In the genomic region with DNA sequence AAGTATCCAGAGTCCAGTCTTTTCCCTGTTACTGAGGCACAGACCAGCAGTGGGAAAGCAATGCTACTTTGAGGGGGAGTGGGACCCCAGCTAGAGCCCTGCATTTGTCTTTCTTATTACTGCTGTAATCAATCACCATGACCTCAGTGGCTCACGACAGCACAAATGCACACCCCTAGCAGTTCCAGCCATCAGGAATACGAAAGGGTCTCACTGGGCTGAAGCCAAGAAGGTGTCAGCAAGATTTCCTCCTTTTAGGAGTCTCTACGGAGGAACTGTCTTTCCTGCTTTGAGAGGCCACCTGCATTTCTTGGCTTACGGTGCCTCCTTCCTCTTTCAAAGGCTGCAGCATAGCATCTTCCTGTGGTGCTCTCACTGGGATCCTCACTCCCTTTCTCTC, we compare ENCODE assay signal across 24 mouse cellular contexts.
A peak's percentile ranks its signal among the peaks of the same experiment; 100 is the strongest.
DNase-seq lines count a peak whose midpoint lies in the region; ATAC-seq and TF ChIP-seq lines count a peak whose summit lies in the region.
"Had no signal": no experiment of that assay in that cellular context is flagged by ENCODE, and none has a peak within 500 bp of the region (broad histone marks: within the 10 kb centered on the region; RNA-seq: fewer than 3 reads in every experiment).

No protein-coding gene starts in this region.

- H3K4me2 ChIP-seq in hindbrain, embryonic 13.5 days: no peak overlapping the region
- H3K4me2 ChIP-seq in lung, embryonic 16.5 days (ENCODE audit: low read depth, low read length): no peak overlapping the region
- no peak overlapping the region for H3K4me2 ChIP-seq in lung, postnatal 0 days (replicated peaks; ENCODE audit: low read depth, low read length)
- H3K4me2 ChIP-seq: forebrain, embryonic 15.5 days; heart, embryonic 15.5 days; limb, embryonic 15.5 days had no signal

- WGBS in hindbrain, embryonic 13.5 days: 27% methylated on average over 4 of the region's 4 CpGs
- WGBS in hindbrain, embryonic 10.5 days: 68% methylated on average over 4 of the region's 4 CpGs
- 39% methylated on average over 4 of the region's 4 CpGs for WGBS in lung, embryonic 16.5 days
- WGBS in lung, postnatal 0 days: 39% methylated on average over 4 of the region's 4 CpGs

- no peak overlapping the region for H3K9ac ChIP-seq in hindbrain, embryonic 13.5 days
- H3K9ac ChIP-seq in lung, embryonic 16.5 days (ENCODE audit: low read length): no peak overlapping the region
- no peak overlapping the region for H3K9ac ChIP-seq in lung, postnatal 0 days (replicated peaks; ENCODE audit: low read depth)
- H3K9ac ChIP-seq: forebrain, embryonic 15.5 days; heart, embryonic 15.5 days; limb, embryonic 15.5 days had no signal

- no peaks in the 10 kb centered on the region for H3K36me3 ChIP-seq in hindbrain, embryonic 13.5 days
- no peaks in the 10 kb centered on the region for H3K36me3 ChIP-seq in hindbrain, embryonic 10.5 days
- no peaks in the 10 kb centered on the region for H3K36me3 ChIP-seq in lung, embryonic 16.5 days (ENCODE audit: control insufficient read depth, insufficient read depth, low read length)
- no peaks in the 10 kb centered on the region for H3K36me3 ChIP-seq in lung, postnatal 0 days (ENCODE audit: insufficient read depth, low read length)
- H3K36me3 ChIP-seq: forebrain, embryonic 15.5 days; heart, embryonic 15.5 days; limb, embryonic 15.5 days had no signal

- 0 out of 2 replicates have a peak, but pooled peaks cover 6% of the 10 kb centered on the region for H3K4me1 ChIP-seq in hindbrain, embryonic 13.5 days (replicated peaks)
- H3K4me1 ChIP-seq in hindbrain, embryonic 10.5 days (replicated peaks): peaks cover 2% of the 10 kb centered on the region; the same call in 1 of the 2 replicates
- peaks cover 2% of the 10 kb centered on the region; the same call in 1 of the 2 replicates for H3K4me1 ChIP-seq in lung, embryonic 16.5 days (replicated peaks; ENCODE audit: control insufficient read depth, insufficient read depth, low read length)
- no peaks in the 10 kb centered on the region for H3K4me1 ChIP-seq in lung, postnatal 0 days (ENCODE audit: insufficient read depth, low read depth, low read length)
- H3K4me1 ChIP-seq: heart, embryonic 15.5 days; megakaryocyte, embryonic 14.5 days had no signal

- no peak for TF ChIP-seq EP300 in lung, postnatal 0 days (IDR thresholded peaks at IDR 0.05)

- H3K27ac ChIP-seq in hindbrain, embryonic 13.5 days: no peak overlapping the region
- H3K27ac ChIP-seq in hindbrain, embryonic 10.5 days: no peak overlapping the region
- no peak overlapping the region for H3K27ac ChIP-seq in lung, embryonic 16.5 days (ENCODE audit: low read length)
- H3K27ac ChIP-seq in lung, postnatal 0 days (ENCODE audit: low read length): no peak overlapping the region
- H3K27ac ChIP-seq: forebrain, embryonic 15.5 days; heart, embryonic 15.5 days; hindbrain, postnatal 0 days; limb, embryonic 15.5 days had no signal

- no peak overlapping the region for H3K4me3 ChIP-seq in hindbrain, embryonic 13.5 days
- H3K4me3 ChIP-seq in hindbrain, embryonic 10.5 days: no peak overlapping the region
- H3K4me3 ChIP-seq in lung, embryonic 16.5 days (ENCODE audit: low read length): no peak overlapping the region
- no peak overlapping the region for H3K4me3 ChIP-seq in lung, postnatal 0 days (ENCODE audit: low read depth, low read length)
- H3K4me3 ChIP-seq: forebrain, embryonic 15.5 days; heart, embryonic 15.5 days; limb, embryonic 15.5 days; megakaryocyte, embryonic 14.5 days had no signal

- DNase-seq in hindbrain, embryonic 10.5 days (ENCODE audit: low spot score): no peak
- peak; percentile 45 for DNase-seq in kidney, postnatal 10 days
- no peak for DNase-seq in kidney, adult 11 months
- no peak for DNase-seq in lung, postnatal 0 days (ENCODE audit: low spot score)
- peak; percentile 23 for DNase-seq in mesoderm, embryonic 11.5 days (ENCODE audit: low read depth, low spot score)
- DNase-seq: adrenal gland, postnatal 25 days; cerebellum, adult 8-10 months; cerebellum, postnatal 36 days; embryo, embryonic 11 days; heart, postnatal 36 days; layer of hippocampus, postnatal 36 days; lung, postnatal 14 days; midbrain, embryonic 14.5 days; thymus, adult 2 months; thymus, postnatal 4 days had no signal

- H3K27me3 ChIP-seq in hindbrain, embryonic 13.5 days: no peaks in the 10 kb centered on the region
- H3K27me3 ChIP-seq in hindbrain, embryonic 10.5 days (ENCODE audit: insufficient read depth, poor library complexity, severe bottlenecking): no peaks in the 10 kb centered on the region
- no peaks in the 10 kb centered on the region for H3K27me3 ChIP-seq in lung, embryonic 16.5 days (ENCODE audit: control insufficient read depth, insufficient read depth, low read depth, low read length)
- no peaks in the 10 kb centered on the region for H3K27me3 ChIP-seq in lung, postnatal 0 days (replicated peaks; ENCODE audit: insufficient read depth, low read length)
- H3K27me3 ChIP-seq: forebrain, embryonic 15.5 days; heart, embryonic 15.5 days; megakaryocyte, embryonic 14.5 days had no signal

- H3K9me3 ChIP-seq in hindbrain, embryonic 13.5 days: no peaks in the 10 kb centered on the region
- no peaks in the 10 kb centered on the region for H3K9me3 ChIP-seq in hindbrain, embryonic 10.5 days
- no peaks in the 10 kb centered on the region for H3K9me3 ChIP-seq in lung, embryonic 16.5 days (ENCODE audit: control insufficient read depth, low read length)
- H3K9me3 ChIP-seq in lung, postnatal 0 days (ENCODE audit: low read length): no peaks in the 10 kb centered on the region
- H3K9me3 ChIP-seq: forebrain, embryonic 15.5 days; heart, embryonic 15.5 days; limb, embryonic 15.5 days had no signal

- 0 out of 2 replicates have a peak, but pooled peaks have one; percentile 50 for ATAC-seq in hindbrain, embryonic 13.5 days (ENCODE audit: low FRiP score)
- ATAC-seq in lung, embryonic 16.5 days (ENCODE audit: low read depth): 0 out of 2 replicates have a peak, but pooled peaks have one; percentile 28
- no peak for ATAC-seq in lung, postnatal 0 days
- no peak for ATAC-seq in CD4-positive, CD25-positive, alpha-beta regulatory T cell, adult 4 months
- ATAC-seq: forebrain, embryonic 15.5 days; hindbrain, postnatal 0 days; intestine, embryonic 16.5 days had no signal

- no peak for TF ChIP-seq CTCF in lung, postnatal 0 days (IDR thresholded peaks at IDR 0.05)

Comparison
In these comparisons a context has a peak if more than half of its experiments do, and no peak if none do; other contexts are left out.
1. ATAC-seq: peak in hindbrain, embryonic 13.5 days (single experiment) and lung, embryonic 16.5 days (single experiment); none in lung, postnatal 0 days (single experiment) and CD4-positive, CD25-positive, alpha-beta regulatory T cell, adult 4 months (single experiment).
2. DNase-seq: peak in kidney, postnatal 10 days (single experiment) and mesoderm, embryonic 11.5 days (single experiment); none in hindbrain, embryonic 10.5 days (single experiment), kidney, adult 11 months (single experiment) and lung, postnatal 0 days (single experiment).